Mouse (Mus musculus): ENCODE measurements around the gene Fcer1g.

Fcer1g gene

GRCm38 (mm10) chr1:171220871-171221270 lies 13.3 kb downstream of the Fcer1g start:
- peak; percentile 75 to 86 for DNase-seq (ENCODE audit: low spot score in 2 of 2)

- no peak for DNase-seq (ENCODE audit: low spot score in 2 of 2)
Observed at GRCm38 (mm10) chr1:171216241-171216955, 17.8 kb downstream of the Fcer1g start.

- no peak for DNase-seq (ENCODE audit: low spot score in 2 of 2)
Observed at GRCm38 (mm10) chr1:171213801-171214496, 20.2 kb downstream of the Fcer1g start, which contains the start of gene Nr1i3. Gene Nr1i3, plus strand, starts transcription at chr1:171213970.

GRCm38 (mm10) chr1:171212854-171213253 lies 21.3 kb downstream of the Fcer1g start:
- DNase-seq (ENCODE audit: low spot score in 2 of 2), result no peak

- DNase-seq (ENCODE audit: low spot score in 2 of 2), result no peak
Observed at GRCm38 (mm10) chr1:171209409-171209808, 24.8 kb downstream of the Fcer1g start.

GRCm38 (mm10) chr1:171205704-171206493 lies 28.3 kb downstream of the Fcer1g start:
- no peak for DNase-seq (ENCODE audit: low spot score in 2 of 2)

- DNase-seq (ENCODE audit: low spot score in 2 of 2), result no peak
Observed at GRCm38 (mm10) chr1:171204249-171204644, 29.9 kb downstream of the Fcer1g start.

- no peak for DNase-seq (ENCODE audit: low spot score in 2 of 2)
Observed at GRCm38 (mm10) chr1:171203471-171204248, 30.5 kb downstream of the Fcer1g start.

GRCm38 (mm10) chr1:171200769-171201168 lies 33.4 kb downstream of the Fcer1g start:
- DNase-seq (ENCODE audit: low spot score in 2 of 2), result no peak

GRCm38 (mm10) chr1:171199532-171199931 lies 34.6 kb downstream of the Fcer1g start:
- DNase-seq (ENCODE audit: low spot score in 2 of 2), result no peak

- peak; percentile 29 to 55 for DNase-seq (ENCODE audit: low spot score in 2 of 2)
Observed at GRCm38 (mm10) chr1:171195887-171196397, 38.2 kb downstream of the Fcer1g start, which contains the start of gene Pcp4l1. Gene Pcp4l1, minus strand, starts transcription at chr1:171196268.

GRCm38 (mm10) chr1:171195046-171195822 lies 38.9 kb downstream of the Fcer1g start:
- no peak for DNase-seq (ENCODE audit: low spot score in 2 of 2)

GRCm38 (mm10) chr1:171193911-171194830 lies 40.0 kb downstream of the Fcer1g start:
- DNase-seq (ENCODE audit: low spot score in 2 of 2), result no peak

GRCm38 (mm10) chr1:171193093-171193840 lies 40.9 kb downstream of the Fcer1g start:
- no peak for DNase-seq (ENCODE audit: low spot score in 2 of 2)

GRCm38 (mm10) chr1:171192283-171192682 lies 41.9 kb downstream of the Fcer1g start:
- DNase-seq (ENCODE audit: low spot score in 2 of 2), result no peak

- DNase-seq (ENCODE audit: low spot score in 2 of 2), result no peak
Observed at GRCm38 (mm10) chr1:171190832-171191231, 43.3 kb downstream of the Fcer1g start.

- no peak for DNase-seq (ENCODE audit: low spot score in 2 of 2)
Observed at GRCm38 (mm10) chr1:171189476-171190114, 44.6 kb downstream of the Fcer1g start.

GRCm38 (mm10) chr1:171189046-171189445 lies 45.1 kb downstream of the Fcer1g start:
- no peak for DNase-seq (ENCODE audit: low spot score in 2 of 2)
